Mouse (Mus musculus) stomach, embryonic 16.5 days (tissue): ENCODE measurements around the gene Lrrc42. TPM values are rescaled to one million over a fixed set of nuclear protein-coding genes. Genes with fewer than 3 reads are reported as not detected.
A peak's percentile ranks its signal among the peaks of the same experiment; 100 is the strongest.

Experiments
- ATAC-seq: fragments of 200-750 bp; cut with Nextera tagmentation; 2 replicates; pipeline ENCODE4 v1.8.0; 2017; ENCODE audit warnings: moderate number of reproducible peaks, moderate TSS enrichment; ENCODE audit not compliant: insufficient read depth, low FRiP score
- H3K27ac ChIP-seq: fragments of 300-500 bp; sonication (generic); 2 replicates; pipeline ENCODE4 v1.5.1; 2014; ENCODE audit warnings: low read length
- H3K27me3 ChIP-seq: fragments of 300-500 bp; sonication (generic); 2 replicates; pipeline ENCODE4 v1.6.1; 2014; ENCODE audit warnings: low read length, control low read depth, mixed read lengths; ENCODE audit not compliant: control insufficient read depth, insufficient read depth
- H3K36me3 ChIP-seq: fragments of 300-500 bp; sonication (generic); 2 replicates; pipeline ENCODE4 v1.6.1; 2014; ENCODE audit warnings: low read length; ENCODE audit not compliant: control insufficient read depth, insufficient read depth
- H3K4me1 ChIP-seq: fragments of 300-500 bp; sonication (generic); 2 replicates; pipeline ENCODE4 v1.6.1; 2014; ENCODE audit warnings: low read length, control low read depth, mixed read lengths; ENCODE audit not compliant: control insufficient read depth, insufficient read depth
- H3K4me2 ChIP-seq: fragments of 300-500 bp; sonication (generic); 2 replicates; pipeline ENCODE4 v1.6.1; 2014; ENCODE audit warnings: low read depth, low read length, mixed read lengths
- H3K4me3 ChIP-seq: fragments of 300-500 bp; sonication (generic); replicated peaks from 2 replicates; pipeline ENCODE4 v1.5.1; 2014; ENCODE audit warnings: mild to moderate bottlenecking, low read length
- H3K9ac ChIP-seq: fragments of 300-500 bp; sonication (generic); 2 replicates; pipeline ENCODE4 v1.6.1; 2014; ENCODE audit warnings: low read length
- H3K9me3 ChIP-seq: fragments of 300-500 bp; sonication (generic); replicated peaks from 2 replicates; pipeline ENCODE4 v1.6.1; 2016; ENCODE audit warnings: low read length, control low read depth; ENCODE audit not compliant: control insufficient read depth
- WGBS: fragments of 180-500 bp; shearing (Covaris S2); extraction: QIAGEN DNeasy Blood & Tissue Kit; methylation state at CpG from one replicate; pipeline ENCODE4 v1.1.7; 2014; 5-methylcytosine and 5-hydroxymethylcytosine counted together
- polyA plus RNA-seq: library from polyadenylated mRNA; unstranded; fragments of >200 nt; fragmentation: Nextera tagmentation; extraction: Ambion mirVana; gene quantifications from 2 replicates; pipeline ENCODE4 v1.2.1, GENCODE M21; 2015

The Lrrc42 gene
- polyA plus RNA-seq, 1 experiment from 2014 or later = 52.7 TPM

GRCm38 (mm10) chr4:107240196-107240595 lies 13.1 kb downstream of the Lrrc42 start:
- 95% methylated on average over 6 of the region's 6 CpGs for WGBS
- Histone ChIP-seq H3K9me3 (no peaks in the 10 kb centered on the region), H3K9ac (no peak overlapping the region), H3K27me3 (no peaks in the 10 kb centered on the region), H3K36me3 (peaks cover 18% of the 10 kb centered on the region; the same call in 1 of the 2 replicates), H3K27ac (no peak overlapping the region), H3K4me3 (no peak overlapping the region), H3K4me2 (no peak overlapping the region), H3K4me1 (peaks cover 5% of the 10 kb centered on the region)
- no peak for ATAC-seq

DNA sequence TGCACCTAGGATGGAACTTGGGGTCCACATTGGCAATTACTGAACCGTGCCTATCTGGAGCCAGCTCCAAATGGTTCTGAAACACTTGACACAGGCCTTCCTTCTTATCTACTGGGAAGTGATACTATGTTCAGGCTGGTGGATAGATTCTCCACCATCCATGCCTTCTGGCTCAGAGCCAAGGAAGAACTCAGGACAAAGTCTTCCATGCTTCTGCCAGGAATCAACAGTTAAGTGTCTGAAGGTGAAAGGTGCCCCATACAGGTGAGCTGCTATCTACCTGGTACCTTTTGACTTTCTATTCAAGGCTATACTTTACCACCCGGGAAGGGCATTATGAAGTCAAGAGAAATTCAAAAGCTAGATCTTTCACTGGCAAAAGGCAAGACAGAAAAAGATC lies 15.1 kb downstream of the Lrrc42 start:
- Histone ChIP-seq H3K9ac (no peak overlapping the region), H3K27ac (no peak overlapping the region), H3K4me2 (no peak overlapping the region), H3K36me3 (peaks cover 30% of the 10 kb centered on the region), H3K4me3 (no peak overlapping the region), H3K27me3 (no peaks in the 10 kb centered on the region), H3K9me3 (no peaks in the 10 kb centered on the region), H3K4me1 (no peaks in the 10 kb centered on the region)
- no peak for ATAC-seq
- WGBS = 92% methylated on average over 2 of the region's 2 CpGs

- Histone ChIP-seq H3K9me3 (no peaks in the 10 kb centered on the region), H3K27ac (no peak overlapping the region), H3K4me1 (no peaks in the 10 kb centered on the region), H3K4me2 (no peak overlapping the region), H3K36me3 (peaks cover 19% of the 10 kb centered on the region), H3K4me3 (no peak overlapping the region), H3K27me3 (no peaks in the 10 kb centered on the region), H3K9ac (no peak overlapping the region)
- 50% methylated on average over 3 of the region's 3 CpGs for WGBS
- ATAC-seq = no peak
Observed at GRCm38 (mm10) chr4:107232219-107232618, 21.1 kb downstream of the Lrrc42 start.

DNA sequence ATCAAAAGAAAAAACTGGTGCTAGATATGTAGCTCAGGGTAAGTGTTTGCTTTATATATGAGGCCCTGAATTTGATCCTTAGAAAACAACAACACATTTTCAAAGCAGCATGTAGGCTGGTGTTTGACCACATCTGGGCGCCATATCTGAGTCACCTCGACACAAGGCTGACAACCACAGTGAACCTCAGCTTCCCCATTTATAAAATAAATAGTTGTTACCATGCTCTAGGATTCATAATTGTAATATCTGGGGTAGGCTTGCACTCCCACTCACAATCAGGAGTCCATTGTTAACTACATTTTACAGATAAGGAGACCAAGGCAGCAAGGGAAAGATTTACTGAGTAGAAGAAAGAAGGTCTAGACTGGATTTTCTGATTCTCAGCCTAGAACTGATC lies 27.0 kb downstream of the Lrrc42 start:
- Histone ChIP-seq H3K4me2 (no peak overlapping the region), H3K4me3 (no peak overlapping the region), H3K27me3 (no peaks in the 10 kb centered on the region), H3K9ac (no peak overlapping the region), H3K36me3 (no peaks in the 10 kb centered on the region), H3K27ac (no peak overlapping the region), H3K4me1 (no peaks in the 10 kb centered on the region), H3K9me3 (no peaks in the 10 kb centered on the region)
- WGBS = 79% methylated on average over 2 of the region's 2 CpGs
- ATAC-seq = no peak

DNA sequence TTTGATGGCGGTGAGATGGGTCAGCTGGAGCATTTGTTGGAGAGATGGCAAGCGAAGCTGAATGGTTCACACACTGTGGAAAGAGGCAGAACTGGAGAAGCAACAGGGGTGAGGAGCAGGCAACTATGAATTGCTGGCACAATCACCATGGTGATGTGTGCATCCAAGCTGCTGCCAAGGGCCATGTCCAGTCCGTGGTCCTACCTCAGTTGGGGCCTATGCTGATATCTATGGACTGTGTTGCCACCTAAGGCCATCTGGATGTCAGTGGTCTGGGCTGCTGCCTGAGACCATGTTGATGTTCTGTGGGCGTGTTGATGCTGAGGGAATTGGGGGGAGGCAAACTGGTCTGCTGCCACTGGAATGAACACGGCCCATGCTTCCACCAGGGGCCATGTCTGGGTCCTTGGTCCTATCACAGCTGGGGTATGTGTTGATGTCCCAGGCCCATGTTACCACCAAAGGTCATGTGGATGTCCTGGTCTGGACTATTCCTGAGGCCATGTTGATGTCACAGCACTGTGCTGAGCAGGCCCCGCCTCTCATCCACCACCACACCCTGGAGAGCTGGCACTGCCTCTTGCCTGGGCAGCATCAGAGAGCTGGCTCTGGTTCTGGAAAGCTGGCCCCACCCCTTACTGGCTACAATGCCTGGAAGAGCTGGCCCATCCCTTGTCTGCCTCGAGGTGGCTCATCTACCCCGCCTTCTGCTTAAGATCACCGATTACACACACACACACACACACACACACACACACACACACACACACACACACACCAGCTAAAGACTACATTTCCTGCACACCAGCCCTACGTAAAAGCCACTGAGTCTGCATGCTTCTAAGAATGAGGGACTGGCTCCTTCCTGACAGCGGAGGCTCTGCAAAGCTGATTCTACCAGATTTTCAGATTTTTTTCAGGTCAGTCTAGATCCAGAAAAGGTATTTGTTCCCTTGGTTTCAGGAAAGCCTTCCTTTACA lies 29.8 kb downstream of the Lrrc42 start:
- H3K9me3 ChIP-seq = no peaks in the 10 kb centered on the region
- 67% methylated on average over 11 of the region's 11 CpGs for WGBS
- no peak overlapping the region for H3K9ac ChIP-seq
- no peak overlapping the region for H3K4me3 ChIP-seq
- H3K36me3 ChIP-seq = no peaks in the 10 kb centered on the region
- H3K4me2 ChIP-seq = no peak overlapping the region
- no peaks in the 10 kb centered on the region for H3K27me3 ChIP-seq
- no peak overlapping the region for H3K27ac ChIP-seq
- H3K4me1 ChIP-seq = no peaks in the 10 kb centered on the region
- peak; percentile 58; the same call in 1 of the 2 replicates for ATAC-seq

GRCm38 (mm10) chr4:107221524-107221923 lies 31.8 kb downstream of the Lrrc42 start:
- Histone ChIP-seq H3K36me3 (no peaks in the 10 kb centered on the region), H3K9ac (no peak overlapping the region), H3K4me2 (no peak overlapping the region), H3K4me1 (no peaks in the 10 kb centered on the region), H3K4me3 (no peak overlapping the region), H3K27me3 (no peaks in the 10 kb centered on the region), H3K27ac (no peak overlapping the region), H3K9me3 (no peaks in the 10 kb centered on the region)
- 78% methylated on average over 5 of the region's 5 CpGs for WGBS
- no peak for ATAC-seq

DNA sequence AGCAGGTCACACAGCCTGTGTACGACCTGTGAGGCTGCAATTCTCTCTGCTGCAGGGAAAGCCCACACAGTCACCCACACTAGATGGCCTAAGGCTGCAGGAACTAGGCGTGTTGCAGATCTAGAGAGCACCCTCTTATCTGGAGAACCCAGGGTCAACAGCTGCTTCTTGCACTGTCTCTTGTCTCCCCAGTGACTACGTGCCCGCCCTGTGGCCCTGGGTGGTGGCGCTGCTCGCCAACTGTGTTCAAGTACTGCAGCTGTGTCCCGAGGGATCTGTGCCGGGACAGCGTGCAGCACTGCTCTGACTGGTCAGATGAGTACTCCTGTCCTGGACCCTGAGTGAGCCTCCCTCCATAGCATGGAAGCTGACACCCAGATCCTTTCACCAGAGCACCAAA lies 35.8 kb downstream of the Lrrc42 start:
- no peaks in the 10 kb centered on the region for H3K4me1 ChIP-seq
- 74% methylated on average over 9 of the region's 9 CpGs for WGBS
- peak; percentile 45; the same call in 1 of the 2 replicates for ATAC-seq
- H3K27me3 ChIP-seq = no peaks in the 10 kb centered on the region
- no peaks in the 10 kb centered on the region for H3K9me3 ChIP-seq
- no peak overlapping the region for H3K4me3 ChIP-seq
- H3K9ac ChIP-seq = no peak overlapping the region
- no peak overlapping the region for H3K27ac ChIP-seq
- H3K36me3 ChIP-seq = no peaks in the 10 kb centered on the region
- no peak overlapping the region for H3K4me2 ChIP-seq

DNA sequence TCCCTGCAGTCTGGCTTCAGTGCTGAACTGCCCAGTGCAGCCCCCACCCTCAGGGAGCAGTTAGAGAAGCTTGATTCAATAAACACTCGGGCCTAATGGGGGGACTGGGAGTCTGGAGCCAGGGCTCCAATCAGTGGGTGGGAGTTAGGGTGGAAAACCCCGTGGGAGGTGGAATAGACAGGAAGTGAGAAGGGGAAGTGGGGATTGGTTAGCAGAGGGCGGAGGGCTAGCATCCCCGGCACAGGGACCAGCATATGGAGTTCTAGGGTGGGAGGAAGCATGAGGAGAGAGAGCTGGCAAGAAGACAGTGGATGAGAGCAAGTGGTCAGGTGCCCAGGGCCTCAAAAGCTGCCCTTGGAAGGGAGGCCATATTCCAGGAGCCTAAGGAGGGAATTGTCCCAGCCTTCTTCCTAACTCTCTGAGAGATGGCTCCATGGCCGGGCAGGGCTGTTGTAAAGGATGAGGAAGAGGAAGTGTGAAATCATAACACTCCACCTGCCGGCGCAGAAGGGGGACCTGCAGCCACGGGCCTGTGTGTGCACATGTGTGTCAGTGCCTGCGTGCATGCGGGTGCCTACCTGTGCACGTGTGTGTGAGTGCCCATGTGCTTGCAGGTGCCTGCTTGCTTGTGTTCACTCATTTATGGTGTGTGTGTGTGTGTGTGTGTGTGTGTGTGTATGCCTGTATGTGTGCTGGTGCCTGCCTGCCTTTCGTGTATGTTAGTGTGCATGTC lies 39.9 kb downstream of the Lrrc42 start:
- no peak; the same call in 1 of the 2 replicates for ATAC-seq
- no peak overlapping the region for H3K27ac ChIP-seq
- H3K27me3 ChIP-seq = no peaks in the 10 kb centered on the region
- H3K9ac ChIP-seq = no peak overlapping the region
- H3K9me3 ChIP-seq = no peaks in the 10 kb centered on the region
- no peaks in the 10 kb centered on the region for H3K4me1 ChIP-seq
- 56% methylated on average over 12 of the region's 12 CpGs for WGBS
- H3K4me3 ChIP-seq = no peak overlapping the region
- no peak overlapping the region for H3K4me2 ChIP-seq
- no peaks in the 10 kb centered on the region for H3K36me3 ChIP-seq

DNA sequence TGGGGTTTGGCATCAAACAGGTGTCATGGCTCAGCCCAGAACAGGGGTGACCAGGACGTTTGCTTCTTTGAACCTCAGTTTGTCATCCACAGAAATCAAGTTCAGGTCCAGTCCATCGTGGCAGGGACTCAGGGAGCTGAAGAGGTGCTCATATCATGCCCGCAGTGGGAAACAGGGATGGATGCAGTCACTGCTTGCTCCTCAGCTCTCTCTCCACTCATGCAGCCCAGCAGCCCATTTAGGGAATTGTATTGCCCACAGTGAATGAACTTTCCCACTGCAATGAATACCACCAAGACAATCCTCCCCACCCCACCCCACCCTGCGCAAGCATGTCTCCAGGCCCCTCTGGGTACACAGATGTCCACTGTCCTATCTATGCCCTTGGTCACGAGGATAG lies 41.4 kb downstream of the Lrrc42 start:
- H3K9me3 ChIP-seq = no peaks in the 10 kb centered on the region
- H3K9ac ChIP-seq = no peak overlapping the region
- H3K36me3 ChIP-seq = no peaks in the 10 kb centered on the region
- no peak overlapping the region for H3K27ac ChIP-seq
- no peak overlapping the region for H3K4me2 ChIP-seq
- no peak overlapping the region for H3K4me3 ChIP-seq
- no peak for ATAC-seq
- no peaks in the 10 kb centered on the region for H3K27me3 ChIP-seq
- 81% methylated on average over 5 of the region's 5 CpGs for WGBS
- no peaks in the 10 kb centered on the region for H3K4me1 ChIP-seq
